Mouse (Mus musculus): ENCODE data around the gene Sugct.

The Sugct gene
- long read RNA-seq, experiment 1, partial matches to known transcripts: 0 of 2 reads
- long read RNA-seq, experiment 1, other reads (novel, unspliced or antisense): 1 of 2 reads
- long read RNA-seq, experiment 2, partial matches to known transcripts: 0 of 3 reads
- long read RNA-seq, experiment 2, other reads (novel, unspliced or antisense): 3 of 3 reads

DNA sequence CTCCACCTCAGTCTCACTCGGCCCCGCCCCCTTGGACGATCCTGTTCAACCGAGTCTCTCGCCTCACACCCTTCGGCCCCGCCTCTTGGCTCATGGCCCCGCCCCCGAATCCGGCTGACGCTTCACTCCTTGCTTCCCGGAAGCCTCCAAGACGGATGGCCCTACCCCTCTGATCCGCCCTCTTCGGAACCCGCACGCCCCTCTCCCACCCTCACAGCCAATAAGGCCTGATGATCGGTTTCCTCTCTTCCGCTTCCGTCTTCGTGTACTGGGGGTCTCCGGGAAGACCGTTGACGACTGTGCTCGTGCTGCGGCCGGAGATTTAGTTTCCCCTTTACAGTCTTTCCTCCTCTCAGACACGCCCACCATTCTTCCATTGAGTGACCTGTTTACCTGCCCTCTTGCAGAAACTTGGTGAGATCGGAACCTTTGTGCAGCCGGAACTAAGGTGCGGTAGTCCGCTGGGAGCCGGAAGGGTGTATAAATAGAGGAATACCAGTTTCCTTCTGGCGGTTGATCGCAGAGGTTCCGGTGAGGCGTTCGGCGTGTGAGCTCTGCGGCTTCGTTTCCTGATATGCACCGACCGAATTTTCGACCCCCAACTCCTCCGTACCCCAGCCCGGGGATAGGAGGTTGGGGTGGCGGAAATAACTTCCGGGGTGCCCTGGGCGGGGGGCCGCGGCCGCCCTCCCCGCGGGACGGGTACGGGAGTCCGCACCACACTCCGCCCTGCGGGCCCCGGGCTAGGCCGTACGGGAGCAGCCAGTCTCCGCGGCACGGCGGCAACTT lies at the start of gene Sugct, which contains the start of gene Mplkip:
Sugct (minus strand) TSS at position 643 of the 789 bp plus-strand sequence.
Mplkip (plus strand) TSS at position 282 of the 789 bp plus-strand sequence.
- intact Hi-C loops (cut with DNase I): no loop called here

DNA sequence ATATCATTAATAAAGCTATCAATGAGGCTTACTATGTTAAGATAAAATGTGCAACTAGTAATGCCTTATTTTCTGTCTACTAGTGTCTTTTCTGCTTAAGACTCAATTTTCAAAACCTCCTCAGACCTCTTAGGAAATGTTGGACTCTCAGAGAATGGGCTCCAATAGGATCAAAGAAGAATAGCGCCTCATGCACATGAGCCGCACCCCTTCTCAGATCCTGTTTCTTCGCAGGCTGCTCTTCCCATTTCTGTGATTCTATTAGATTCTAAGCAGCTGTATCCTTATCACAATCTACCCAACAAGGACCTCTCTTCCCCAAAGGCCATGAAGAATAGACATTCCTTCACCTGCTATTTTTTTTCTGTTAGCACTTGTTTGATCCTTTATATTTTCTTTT lies 33.4 kb upstream of the Sugct start:
- intact Hi-C loops (cut with DNase I): no loop called here

DNA sequence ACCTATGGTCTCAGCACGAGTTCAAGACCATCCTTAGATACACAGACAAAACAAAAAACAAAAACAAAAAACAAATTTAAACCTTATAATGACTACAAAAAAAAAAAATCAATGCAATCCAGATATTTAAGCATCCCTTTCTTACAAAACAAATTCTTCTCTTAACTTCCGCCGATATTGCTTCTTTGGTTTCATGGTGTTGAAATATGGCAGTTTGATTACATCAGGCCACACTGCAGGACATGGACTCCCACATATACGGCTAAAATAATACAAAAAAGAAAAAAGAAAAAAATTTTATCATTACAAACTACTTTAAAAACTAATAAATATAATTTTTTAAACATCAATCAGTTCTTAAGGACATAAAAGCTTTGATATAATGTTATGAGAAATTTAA lies 32.6 kb upstream of the Sugct start:
- intact Hi-C loops (cut with DNase I): no loop called here

DNA sequence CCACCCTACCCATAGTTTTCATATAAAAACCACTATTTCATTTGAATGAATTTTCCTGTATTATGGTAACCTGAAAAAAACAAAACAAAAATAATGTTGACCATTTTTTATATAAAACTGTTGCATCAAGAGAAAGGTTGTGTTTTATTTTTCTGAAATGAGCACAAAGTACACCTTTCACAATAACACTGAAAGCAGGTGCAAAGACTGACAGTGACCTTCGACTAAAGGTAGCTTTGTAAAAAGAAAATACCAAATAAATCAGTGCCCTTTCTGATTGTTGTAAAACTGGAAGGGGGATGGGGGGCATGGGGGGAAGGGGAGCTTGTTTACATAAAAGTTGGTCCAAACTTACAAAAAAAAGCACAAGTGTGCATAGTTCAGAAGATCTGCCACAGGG lies 22.0 kb upstream of the Sugct start:
- intact Hi-C loops (cut with DNase I): no loop called here

DNA sequence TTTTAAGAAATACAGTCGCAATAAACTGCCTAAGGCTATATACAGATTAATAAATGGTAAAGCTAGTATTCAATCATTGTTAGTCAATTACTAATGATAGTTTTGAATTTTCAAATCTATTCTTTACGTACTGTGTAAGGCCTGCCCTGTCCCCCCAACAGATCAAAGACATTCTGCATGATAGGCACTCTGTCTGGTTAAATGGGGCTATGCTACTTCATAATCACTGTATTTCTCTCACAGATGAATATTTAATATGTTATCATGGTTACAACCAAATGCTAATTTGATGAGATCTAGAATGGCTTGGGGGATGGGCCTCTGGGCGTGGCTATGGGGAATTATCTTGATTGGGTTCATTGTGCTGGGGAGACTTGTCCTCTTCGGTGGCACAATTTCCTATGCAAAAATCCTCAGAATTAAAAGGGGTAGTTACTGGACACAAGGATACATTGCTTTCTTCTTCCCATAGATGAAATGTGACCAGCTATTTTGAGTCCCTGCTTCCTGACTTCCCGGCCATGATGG lies 13.5 kb upstream of the Sugct start:
- intact Hi-C loops (cut with DNase I): no loop called here

DNA sequence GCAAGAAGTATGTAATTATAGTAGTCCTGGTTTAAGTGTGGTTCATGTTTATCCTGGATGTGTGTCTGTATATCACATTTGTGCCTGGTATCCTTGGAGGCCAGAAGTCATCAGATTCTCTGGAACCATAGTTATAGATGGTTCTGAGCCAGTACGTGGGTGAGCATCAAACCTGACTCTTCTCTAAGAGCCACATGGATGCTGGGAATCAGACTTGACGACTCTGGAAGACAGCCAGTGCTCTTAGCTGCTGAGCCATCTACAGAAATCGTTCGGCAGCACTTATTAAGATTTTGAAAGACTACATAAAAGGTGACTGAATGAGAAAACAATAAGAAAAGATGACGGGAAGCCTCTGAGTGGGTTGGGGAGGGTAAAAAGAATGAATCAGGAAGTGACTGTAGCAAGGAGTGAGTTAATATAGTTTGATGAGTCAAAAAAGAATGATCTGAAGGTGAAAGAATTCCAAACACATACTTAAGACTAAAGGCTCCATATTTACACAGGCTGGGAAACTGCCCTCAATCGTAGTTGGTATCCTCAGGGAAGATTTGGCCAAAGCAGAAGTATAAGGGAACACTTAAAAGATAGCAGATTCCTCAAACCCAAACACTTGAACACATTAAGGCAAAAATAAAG lies 10.0 kb upstream of the Sugct start:
- intact Hi-C loops (cut with DNase I): no loop called here

DNA sequence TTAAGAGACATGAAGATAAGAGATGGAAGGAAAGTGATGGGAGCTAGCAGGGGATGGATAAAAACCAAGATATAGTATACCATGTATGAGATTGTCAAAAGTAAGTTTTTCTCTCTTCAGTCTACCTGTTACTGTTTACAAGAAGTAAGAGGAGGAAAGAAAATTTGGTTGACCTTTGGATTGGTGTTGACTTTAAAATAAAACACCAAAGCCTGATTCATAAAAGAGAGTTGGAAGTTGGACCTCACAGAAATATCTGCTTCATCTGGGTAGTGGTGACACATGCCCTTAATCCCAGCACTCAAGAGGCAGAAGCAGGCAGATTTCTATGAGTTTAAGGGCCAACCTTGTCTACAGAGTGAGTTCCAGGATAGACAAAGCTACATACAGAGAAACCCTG lies 7.0 kb upstream of the Sugct start:
- intact Hi-C loops (cut with DNase I): no loop called here

DNA sequence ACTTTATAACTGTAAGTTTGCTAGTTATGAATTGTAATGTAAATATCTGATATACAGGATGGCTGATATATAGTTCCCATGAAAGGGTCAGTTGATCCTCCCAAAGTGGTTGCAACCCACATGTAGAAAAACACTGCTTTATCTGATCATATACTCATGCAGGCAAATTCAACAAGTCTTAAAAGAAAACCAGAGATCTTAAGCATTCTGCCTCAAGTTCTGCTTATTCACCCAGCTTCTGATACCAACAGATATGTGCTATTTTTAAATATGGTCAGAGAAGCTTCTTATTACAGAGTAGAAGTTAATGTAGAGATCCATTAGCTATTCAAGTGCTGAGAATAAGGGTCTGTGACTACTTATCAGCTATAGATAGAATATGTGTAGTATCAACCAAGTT lies 6.0 kb upstream of the Sugct start:
- intact Hi-C loops (cut with DNase I): no loop called here

DNA sequence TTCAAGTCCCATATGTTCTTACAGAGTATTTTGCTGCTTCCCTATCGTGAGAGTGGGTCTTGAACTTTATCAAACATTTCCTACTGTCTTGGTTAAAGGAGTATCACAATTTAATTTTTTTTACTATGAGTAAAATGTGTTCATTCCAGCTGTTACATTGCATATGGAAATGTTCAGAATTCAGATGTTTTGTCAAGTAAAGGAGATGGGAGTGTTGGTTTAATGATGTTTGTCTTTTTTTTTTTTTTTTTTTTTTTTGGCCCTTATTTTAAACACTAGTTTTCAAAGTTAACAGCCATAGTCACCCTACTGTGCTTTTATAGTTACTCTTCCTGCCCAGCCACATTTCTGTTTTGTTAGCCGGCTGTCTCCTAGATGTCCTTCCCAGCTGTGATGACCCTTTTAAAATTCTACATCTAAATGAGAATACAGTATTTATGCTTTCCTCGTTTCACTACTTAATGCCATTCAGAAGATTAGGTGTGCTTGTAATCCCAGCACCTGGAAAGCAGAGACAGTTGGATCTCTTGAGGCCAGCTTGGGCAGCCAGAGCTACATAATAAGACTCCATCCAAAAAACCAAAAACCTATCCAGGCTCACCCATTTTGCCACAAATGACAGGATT lies 4.8 kb upstream of the Sugct start:
- intact Hi-C loops (cut with DNase I): no loop called here

DNA sequence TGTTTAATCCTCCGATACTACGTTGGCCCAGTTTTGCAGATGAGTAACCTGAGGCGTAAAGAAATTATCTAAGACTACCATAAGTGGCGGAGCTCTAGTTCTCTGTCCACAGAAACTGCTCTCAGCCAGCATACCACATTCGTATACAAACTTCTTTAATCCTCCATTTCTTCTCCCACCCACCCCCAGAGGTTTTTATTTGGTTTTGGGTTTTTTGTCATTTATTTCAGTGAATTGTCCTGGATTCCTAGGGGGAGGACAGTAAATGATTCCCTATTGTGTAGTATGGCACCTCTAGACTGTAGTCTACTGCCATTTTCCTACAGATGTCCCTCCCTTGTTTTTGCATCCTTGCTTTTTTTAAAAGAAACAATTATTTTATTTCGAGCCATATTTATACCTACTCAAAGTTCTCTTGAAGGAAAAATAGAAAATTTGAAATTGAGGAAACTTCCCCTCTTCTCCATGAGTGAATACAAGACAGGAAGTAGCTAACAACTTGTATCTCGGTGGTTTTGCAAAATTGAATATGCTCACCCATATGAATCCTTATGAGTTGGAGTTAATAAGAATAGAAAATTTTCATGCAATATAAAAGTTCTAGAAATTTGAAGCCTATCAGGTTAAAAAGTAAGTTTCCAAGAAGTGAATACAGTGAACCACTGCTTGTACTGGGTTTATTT lies 686 bp upstream of the Sugct start:
- intact Hi-C loops (cut with DNase I): no loop called here

DNA sequence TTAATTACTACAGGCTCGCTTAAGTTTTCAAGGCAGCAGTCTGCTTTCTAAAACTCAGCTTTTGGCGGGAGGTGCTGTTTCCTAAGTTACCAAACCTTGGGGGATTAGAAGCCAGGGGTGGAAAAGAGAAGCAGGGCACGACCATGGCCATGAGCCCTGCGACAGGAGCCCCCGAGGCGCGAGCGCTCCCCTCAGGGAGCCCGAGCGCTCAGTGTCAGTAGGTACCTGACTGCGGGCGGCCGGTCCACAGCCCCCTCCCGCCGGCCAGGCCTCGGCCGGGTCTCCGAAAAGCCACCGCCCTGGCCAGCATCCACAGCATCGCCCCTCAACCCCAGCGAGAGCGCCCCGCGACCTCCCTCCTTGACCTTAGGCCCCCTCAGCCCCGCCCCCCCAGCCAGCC lies 939 bp downstream of the Sugct start:
- intact Hi-C loops (cut with DNase I): no loop called here

DNA sequence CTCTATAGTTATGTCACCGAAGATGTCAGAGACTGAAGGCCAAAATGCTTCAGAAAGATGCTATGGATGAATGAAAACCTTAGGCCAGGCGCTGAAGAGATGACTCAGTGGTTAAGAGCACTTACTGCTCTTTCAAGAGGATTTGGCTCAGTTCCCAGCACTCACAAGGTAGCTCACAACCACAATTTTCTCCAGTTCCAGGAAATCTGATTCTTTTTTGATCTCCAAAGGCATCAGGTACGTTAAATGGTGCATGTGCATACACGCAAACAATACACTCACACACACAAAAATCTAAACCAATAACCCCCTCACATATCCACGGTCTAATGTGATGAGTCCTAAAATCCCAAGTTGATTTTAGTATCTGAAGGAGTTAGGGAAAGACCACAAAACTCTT lies 1.5 kb downstream of the Sugct start:
- intact Hi-C loops (cut with DNase I): no loop called here

DNA sequence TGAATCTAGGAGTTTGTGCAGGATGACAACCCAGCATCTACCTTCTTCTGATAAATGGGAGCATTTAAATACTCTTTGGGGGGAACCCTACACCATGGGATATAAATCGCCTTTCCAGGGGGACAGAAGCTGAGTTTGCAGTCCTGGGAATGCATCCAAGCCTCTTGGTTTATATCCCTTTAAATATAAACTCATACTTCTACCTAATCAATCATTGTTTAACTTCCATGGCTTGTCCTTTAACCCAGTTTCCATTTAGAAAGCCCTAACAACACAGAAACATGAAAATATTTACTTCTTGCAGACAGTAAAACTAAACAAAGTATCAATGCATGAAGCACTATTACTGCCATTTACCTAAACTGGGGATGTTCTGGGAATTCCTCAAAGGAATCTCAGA lies 3.9 kb downstream of the Sugct start:
- intact Hi-C loops (cut with DNase I): no loop called here

DNA sequence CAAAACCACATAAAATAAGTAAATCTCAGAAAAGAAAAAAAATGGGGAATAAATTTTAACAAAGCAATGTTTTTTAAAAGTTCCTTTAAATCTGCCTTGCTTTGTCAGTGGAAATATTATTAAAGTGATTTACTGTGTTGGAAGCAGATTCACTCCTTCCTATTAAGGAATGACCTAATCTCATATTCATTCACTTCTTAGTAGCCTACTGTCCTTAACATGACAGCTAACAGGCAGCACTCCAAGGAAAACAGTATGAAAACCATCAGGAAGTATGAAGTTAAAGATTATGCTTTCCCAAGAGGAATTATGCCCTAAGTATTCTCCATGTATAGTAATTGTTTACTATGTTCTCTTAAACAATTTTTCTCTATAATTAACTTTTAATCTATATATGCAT lies 4.7 kb downstream of the Sugct start:
- intact Hi-C loops (cut with DNase I): no loop called here

DNA sequence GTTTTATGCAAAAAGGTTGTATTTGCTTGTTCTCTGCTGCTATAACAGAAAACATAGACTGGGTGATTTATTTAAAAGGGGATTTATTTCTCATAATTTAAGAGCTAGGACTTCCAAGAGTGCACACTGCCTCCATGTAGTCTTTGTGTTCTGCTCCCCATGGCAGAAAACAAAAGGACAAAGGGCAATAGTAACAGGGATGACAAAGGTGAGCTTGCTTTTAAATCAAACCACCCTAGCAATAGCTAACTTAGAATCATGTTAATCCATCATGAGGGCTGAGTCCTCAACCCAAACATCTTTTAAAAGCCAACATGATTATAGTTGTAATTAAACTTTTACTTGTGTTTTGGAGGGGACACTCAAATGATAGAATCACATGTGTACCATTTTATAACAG lies 5.9 kb downstream of the Sugct start:
- intact Hi-C loops (cut with DNase I): no loop called here

DNA sequence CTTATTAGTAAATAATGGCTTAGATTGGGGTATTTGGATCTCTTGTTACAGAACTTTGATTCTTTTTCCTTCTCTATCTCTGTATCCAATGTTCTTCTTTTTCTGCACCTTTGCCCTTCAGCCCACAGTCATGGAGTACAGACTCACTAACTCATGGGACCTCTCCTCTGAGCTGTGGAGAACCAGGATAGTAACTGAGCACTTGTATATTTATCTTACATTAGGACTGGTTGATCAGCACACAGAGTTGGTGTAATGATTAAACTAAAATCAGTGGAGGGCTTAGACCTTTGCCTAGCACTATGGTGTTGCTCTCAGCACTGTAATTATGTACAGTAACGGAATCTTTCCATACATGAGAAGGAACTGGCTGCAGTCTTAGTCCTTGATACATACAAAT lies 24.2 kb downstream of the Sugct start:
- intact Hi-C loops (cut with DNase I): no loop called here

DNA sequence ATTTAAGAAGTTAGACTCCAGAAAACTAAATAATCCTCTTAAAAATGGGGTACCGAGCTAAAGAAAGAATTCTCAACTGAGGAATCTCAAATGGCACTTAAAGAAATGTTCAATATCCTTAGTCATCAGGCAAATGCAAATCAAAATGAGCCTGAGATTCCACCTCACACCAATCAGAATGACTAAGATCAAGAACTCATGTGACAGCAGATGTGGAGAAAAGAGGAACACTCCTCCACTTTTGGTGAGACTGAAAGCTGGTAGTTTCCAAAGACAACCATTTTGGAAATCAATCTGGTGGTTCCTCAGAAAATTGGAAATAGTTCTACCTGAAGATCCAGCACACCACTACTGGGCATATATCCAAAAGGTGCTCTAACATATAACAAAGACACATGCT lies 28.0 kb downstream of the Sugct start:
- intact Hi-C loops (cut with DNase I): no loop called here

DNA sequence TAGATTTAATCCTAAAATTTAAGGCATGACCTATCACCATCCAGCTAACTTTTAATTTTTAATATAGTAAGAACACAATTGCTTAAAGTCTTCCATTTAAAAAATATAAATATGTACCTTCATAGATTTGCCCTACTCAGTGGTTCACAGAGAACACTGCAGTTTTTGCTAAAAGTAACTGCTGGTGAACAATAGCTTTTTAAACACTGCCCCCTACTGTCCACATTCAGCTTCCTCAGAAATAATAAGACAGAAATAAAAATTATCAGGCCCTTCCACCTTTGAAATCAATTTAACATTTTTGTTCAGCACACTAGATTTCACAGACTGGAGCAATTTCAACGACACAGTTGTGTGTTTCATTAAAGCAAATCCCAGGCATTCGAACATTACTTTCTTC lies 53.1 kb downstream of the Sugct start:
- intact Hi-C loops (cut with DNase I): no loop called here

DNA sequence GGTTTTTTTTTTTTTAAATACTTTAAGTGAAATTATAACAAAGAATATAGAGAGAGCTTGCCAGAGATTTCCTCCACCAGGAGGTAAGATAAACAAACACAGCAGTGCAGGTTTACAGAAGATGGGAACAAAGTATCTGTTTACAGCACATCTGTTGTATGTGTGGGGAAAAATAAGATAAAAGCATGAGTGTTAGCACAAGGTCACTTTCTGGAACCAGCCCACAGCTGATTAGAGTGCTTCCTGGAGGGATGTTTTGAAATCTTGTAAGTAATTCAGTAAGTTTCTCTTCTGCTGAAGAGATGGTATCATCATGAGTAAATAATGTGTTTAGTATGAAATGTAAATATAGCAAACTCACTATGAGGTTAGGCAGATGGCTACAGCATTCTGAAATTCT lies 57.3 kb downstream of the Sugct start:
- intact Hi-C loops (cut with DNase I): no loop called here

DNA sequence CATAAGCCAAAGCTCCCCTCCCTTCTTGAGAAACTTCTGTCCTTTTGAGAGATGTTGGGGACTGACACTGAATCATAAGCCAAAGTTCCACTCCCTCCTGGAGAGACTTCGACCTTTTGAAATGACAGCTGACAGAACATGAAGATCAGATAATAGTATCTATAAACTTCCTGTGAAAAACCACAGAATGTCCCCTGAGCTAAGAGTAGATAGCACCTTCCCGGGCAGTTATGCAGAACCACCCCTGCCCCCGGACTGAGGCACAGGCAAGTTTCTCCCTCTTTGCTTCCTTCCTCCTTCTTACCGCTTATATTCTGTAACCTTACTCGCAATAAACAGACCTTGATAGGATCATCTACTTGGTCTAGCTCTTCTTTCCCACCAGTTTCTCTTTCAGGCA lies 68.2 kb downstream of the Sugct start:
- intact Hi-C loops (cut with DNase I): no loop called here

DNA sequence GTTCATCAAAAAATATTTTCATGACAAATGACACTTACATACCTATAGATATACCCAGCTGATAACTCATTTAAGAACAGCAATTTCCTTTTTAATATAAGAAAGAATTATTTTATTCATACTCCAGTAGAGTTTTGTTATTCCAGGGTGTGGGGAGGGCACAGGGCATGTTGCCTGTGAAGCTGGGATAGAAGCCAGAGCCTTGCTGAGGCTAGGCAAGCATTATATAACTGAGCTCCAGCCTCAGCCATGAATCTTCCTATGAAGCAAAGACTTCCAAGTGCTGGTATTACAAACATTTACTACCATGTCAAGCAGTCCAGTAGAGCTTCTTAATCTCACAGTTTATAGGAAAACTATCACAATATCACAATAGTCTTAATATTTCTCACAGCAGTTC lies 70.4 kb downstream of the Sugct start:
- intact Hi-C loops (cut with DNase I): no loop called here

Measured in adrenal gland (tissue).